Comparison of ENCODE assay signal across 26 mouse cellular contexts in the genomic region with DNA sequence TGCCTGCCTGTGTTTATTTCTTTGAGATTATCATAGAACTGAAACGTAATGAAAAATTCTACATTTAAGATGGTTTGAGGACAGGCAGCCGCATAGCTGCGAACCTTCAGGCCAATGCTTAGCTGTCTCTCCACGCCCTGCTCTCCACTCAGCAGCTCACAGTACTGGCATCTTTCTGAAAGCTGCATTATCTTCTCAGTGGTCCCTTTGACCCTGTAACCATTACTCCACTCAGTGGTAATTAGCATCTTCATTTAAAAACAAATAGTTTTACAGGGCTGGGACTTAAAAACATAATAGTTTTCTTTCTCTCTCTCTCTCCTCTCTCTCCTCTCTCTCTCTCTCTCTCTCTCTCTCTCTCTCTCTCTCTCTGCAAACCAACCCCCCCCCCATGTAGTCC. TPM values are rescaled to one million over a fixed set of nuclear protein-coding genes. Genes with fewer than 3 reads are reported as not detected.
DNase-seq lines count a peak whose midpoint lies in the region; ATAC-seq and TF ChIP-seq lines count a peak whose summit lies in the region.
"Had no signal": no experiment of that assay in that cellular context is flagged by ENCODE, and none has a peak within 500 bp of the region (broad histone marks: within the 10 kb centered on the region; RNA-seq: fewer than 3 reads in every experiment).

No protein-coding gene starts in this region.

- no peak overlapping the region for H3K9ac ChIP-seq in ES-Bruce4 (ENCODE audit: low read depth, poor library complexity, severe bottlenecking)
- H3K9ac ChIP-seq in intestine, embryonic 16.5 days (ENCODE audit: low read depth, low read length), result no peak overlapping the region

- H3K9me3 ChIP-seq in ES-Bruce4 (replicated peaks; ENCODE audit: control insufficient read depth, insufficient read depth, low read length, poor library complexity, severe bottlenecking), result no peaks in the 10 kb centered on the region
- no peaks in the 10 kb centered on the region for H3K9me3 ChIP-seq in intestine, embryonic 16.5 days (ENCODE audit: control insufficient read depth, low read length)
- H3K9me3 ChIP-seq: G1E had no signal

- TF ChIP-seq POLR2A in ES-Bruce4 (IDR thresholded peaks at IDR 0.05; ENCODE audit: insufficient read depth, low read length), result no peak

- 60% methylated on average over 4 of the region's 4 CpGs for WGBS in intestine, embryonic 16.5 days

- H3K4me1 ChIP-seq in ES-Bruce4 (ENCODE audit: control insufficient read depth, insufficient read depth, low read length), result no peaks in the 10 kb centered on the region
- H3K4me1 ChIP-seq in intestine, embryonic 16.5 days (ENCODE audit: control insufficient read depth, insufficient read depth, low read length), result no peaks in the 10 kb centered on the region

- ATAC-seq in intestine, embryonic 16.5 days, result no peak
- ATAC-seq: activated CD4-positive, CD25-positive, alpha-beta regulatory T cell, adult 4 months; CD4-positive, CD25-positive, alpha-beta regulatory T cell, adult 4 months; Patski had no signal

- H3K36me3 ChIP-seq in ES-Bruce4 (ENCODE audit: control insufficient read depth, insufficient read depth, low read length, poor library complexity, severe bottlenecking), result no peaks in the 10 kb centered on the region
- H3K36me3 ChIP-seq in intestine, embryonic 16.5 days (ENCODE audit: control insufficient read depth, insufficient read depth, low read length), result no peaks in the 10 kb centered on the region
- H3K36me3 ChIP-seq: G1E had no signal

- no peak for TF ChIP-seq EP300 in ES-Bruce4 (IDR thresholded peaks at IDR 0.05; ENCODE audit: insufficient read depth, low read depth, low read length)

- 0 out of 2 replicates have a peak overlapping the region, but pooled peaks have one; percentile 2 for H3K27ac ChIP-seq in ES-Bruce4 (ENCODE audit: insufficient read depth, low read length)
- H3K27ac ChIP-seq in intestine, embryonic 16.5 days (ENCODE audit: low read length), result no peak overlapping the region

- no peak for TF ChIP-seq CTCF in ES-Bruce4 (IDR thresholded peaks at IDR 0.05; ENCODE audit: low read depth, low read length)

- no peak overlapping the region for H3K4me3 ChIP-seq in ES-Bruce4 (ENCODE audit: low read depth, low read length)
- H3K4me3 ChIP-seq in intestine, embryonic 16.5 days (ENCODE audit: low read length), result no peak overlapping the region

- peak; percentile 51 for DNase-seq in ES-CJ7 (ENCODE audit: low read depth, low spot score)
- DNase-seq in R1 (ENCODE audit: low read depth, low spot score), result peak; percentile 25
- DNase-seq in ZHBTc4 (ENCODE audit: low read depth, low spot score), result peak; percentile 43
- DNase-seq in ovary, postnatal 10 days (ENCODE audit: low spot score), result no peak
- DNase-seq in gastrocnemius, postnatal 14 days, result no peak
- no peak for DNase-seq in embryo, embryonic 9.5 days (ENCODE audit: extremely low spot score)
- DNase-seq: adrenal gland, adult 2 months; adrenal gland, adult 8-10 months; adrenal gland, postnatal 10 days; adrenal gland, postnatal 14 days; adrenal gland, postnatal 25 days; adrenal gland, postnatal 36 days; B cell, adult 2 months; cerebellum, adult 11 months; cerebellum, adult 11-12 months; cerebellum, adult 18-20 months; cerebellum, adult 2 months; cerebellum, adult 8-10 months; cerebellum, adult 9-10 months had no signal

- no peak overlapping the region for H3K4me2 ChIP-seq in intestine, embryonic 16.5 days (ENCODE audit: low read depth, low read length)

- intact Hi-C loops in gastrocnemius, postnatal 14 days (cut with DNase I; ENCODE audit: low total_unique reads), result no loop called here

- H3K27me3 ChIP-seq in ES-Bruce4 (ENCODE audit: control insufficient read depth, insufficient read depth, low read length, poor library complexity, severe bottlenecking), result no peaks in the 10 kb centered on the region
- no peaks in the 10 kb centered on the region for H3K27me3 ChIP-seq in intestine, embryonic 16.5 days (replicated peaks; ENCODE audit: control insufficient read depth, insufficient read depth, low read length)
- H3K27me3 ChIP-seq: CH12.LX, Patski had no signal

RNA-seq across cellular contexts. Expression of a gene that starts 23.1 kb away (rescaled TPM):
- polyA plus RNA-seq in ES-Bruce4 (2011; ENCODE audit: insufficient read depth, insufficient read length, low read depth, missing spikeins), result 15.1 and 17.1 TPM in 2 replicates
- polyA plus RNA-seq in intestine, embryonic 16.5 days (2015; fragmentation: Nextera tagmentation; extraction: Ambion mirVana), result 11.0 and 11.6 TPM in 2 replicates
- 1 to 10 TPM; 4.2 to 4.7 TPM for total RNA-seq in gastrocnemius, postnatal 14 days (2021)

RNA-seq across cellular contexts. Expression of a gene that starts 26.9 kb away (rescaled TPM):
- polyA plus RNA-seq in ES-Bruce4 (2011; ENCODE audit: insufficient read depth, insufficient read length, low read depth, missing spikeins), result 6.5 and 7.5 TPM in 2 replicates
- polyA plus RNA-seq in intestine, embryonic 16.5 days (2015; fragmentation: Nextera tagmentation; extraction: Ambion mirVana), result 2.0 and 2.3 TPM in 2 replicates
- 1 to 10 TPM; 2.5 to 3.7 TPM for total RNA-seq in gastrocnemius, postnatal 14 days (2021)

RNA-seq across cellular contexts. Expression of a gene that starts 26.9 kb away (rescaled TPM):
- 296 and 330 TPM in 2 replicates for polyA plus RNA-seq in ES-Bruce4 (2011; ENCODE audit: insufficient read depth, insufficient read length, low read depth, missing spikeins)
- 976 and 1,024 TPM in 2 replicates for polyA plus RNA-seq in intestine, embryonic 16.5 days (2015; fragmentation: Nextera tagmentation; extraction: Ambion mirVana)
- total RNA-seq in gastrocnemius, postnatal 14 days (2021), result 100 to 1,000 TPM; 233 to 275 TPM

RNA-seq across cellular contexts. Expression of a gene that starts 48.6 kb away (rescaled TPM):
- 79.2 and 79.8 TPM in 2 replicates for polyA plus RNA-seq in ES-Bruce4 (2011; ENCODE audit: insufficient read depth, insufficient read length, low read depth, missing spikeins)
- polyA plus RNA-seq in intestine, embryonic 16.5 days (2015; fragmentation: Nextera tagmentation; extraction: Ambion mirVana), result 42.1 and 45.5 TPM in 2 replicates
- total RNA-seq in gastrocnemius, postnatal 14 days (2021), result 10 to 100 TPM; 12.9 to 14.5 TPM

Comparison
In these comparisons a context has a peak if more than half of its experiments do, and no peak if none do; other contexts are left out.
1. DNase-seq: peak in ES-CJ7 (single experiment), R1 (single experiment) and ZHBTc4 (single experiment); none in ovary, postnatal 10 days (single experiment), gastrocnemius, postnatal 14 days (single experiment) and embryo, embryonic 9.5 days (single experiment).